9 mouse cellular contexts compared by ENCODE assay signal in genomic region chr16:35164361-35165224, GRCm38 (mm10). TPM values are rescaled to one million over a fixed set of nuclear protein-coding genes. Genes with fewer than 3 reads are reported as not detected.
A peak's percentile ranks its signal among the peaks of the same experiment; 100 is the strongest.
DNase-seq lines count a peak whose midpoint lies in the region; ATAC-seq and TF ChIP-seq lines count a peak whose summit lies in the region.
"Had no signal": no experiment of that assay in that cellular context is flagged by ENCODE, and none has a peak within 500 bp of the region (broad histone marks: within the 10 kb centered on the region; RNA-seq: fewer than 3 reads in every experiment).

No protein-coding gene starts in this region.

- H3K27me3 ChIP-seq in stomach, embryonic 14.5 days (ENCODE audit: control insufficient read depth, insufficient read depth, low read length), result no peaks in the 10 kb centered on the region
- no peaks in the 10 kb centered on the region for H3K27me3 ChIP-seq in stomach, postnatal 0 days (ENCODE audit: control insufficient read depth, insufficient read depth, low read length)
- H3K27me3 ChIP-seq in midbrain, embryonic 11.5 days (ENCODE audit: control insufficient read depth, insufficient read depth, low read length), result no peaks in the 10 kb centered on the region

- no peak overlapping the region for H3K9ac ChIP-seq in stomach, embryonic 14.5 days (replicated peaks; ENCODE audit: low read depth, low read length)
- no peak overlapping the region for H3K9ac ChIP-seq in stomach, postnatal 0 days (ENCODE audit: low read length)
- H3K9ac ChIP-seq in midbrain, embryonic 11.5 days (ENCODE audit: low read length), result peak overlapping the region; percentile 33; the same call in 1 of the 2 replicates

- H3K36me3 ChIP-seq in stomach, embryonic 14.5 days (ENCODE audit: control insufficient read depth, insufficient read depth, low read length), result no peaks in the 10 kb centered on the region
- no peaks in the 10 kb centered on the region for H3K36me3 ChIP-seq in stomach, postnatal 0 days (ENCODE audit: control insufficient read depth, insufficient read depth, low read length)
- H3K36me3 ChIP-seq in midbrain, embryonic 11.5 days (ENCODE audit: control insufficient read depth, insufficient read depth, low read length), result no peaks in the 10 kb centered on the region

- H3K4me3 ChIP-seq in stomach, embryonic 14.5 days (ENCODE audit: low read depth, low read length), result no peak overlapping the region
- H3K4me3 ChIP-seq in stomach, postnatal 0 days (ENCODE audit: low read depth, low read length), result no peak overlapping the region
- no peak overlapping the region for H3K4me3 ChIP-seq in midbrain, embryonic 11.5 days (ENCODE audit: low read depth, low read length)

- no peaks in the 10 kb centered on the region for H3K9me3 ChIP-seq in stomach, embryonic 14.5 days (ENCODE audit: control insufficient read depth, low read depth, low read length)
- H3K9me3 ChIP-seq in stomach, postnatal 0 days (ENCODE audit: control insufficient read depth, low read length), result no peaks in the 10 kb centered on the region
- H3K9me3 ChIP-seq in midbrain, embryonic 11.5 days (ENCODE audit: control insufficient read depth, low read length), result no peaks in the 10 kb centered on the region

- no peak for DNase-seq in frontal cortex, postnatal 10 days (ENCODE audit: low spot score in 2 of 2)
- no peak for DNase-seq in stomach, postnatal 0 days (ENCODE audit: low spot score)
- peak; percentile 93 for DNase-seq in midbrain, embryonic 11.5 days (ENCODE audit: low spot score, missing footprints)
- DNase-seq in urinary bladder, postnatal 14 days (ENCODE audit: low spot score), result no peak
- no peak for DNase-seq in spleen, postnatal 4 days (ENCODE audit: low spot score in 2 of 2)
- no peak for DNase-seq in cerebellum, adult 9-11 months

- H3K4me2 ChIP-seq in stomach, embryonic 14.5 days (replicated peaks; ENCODE audit: low read depth, low read length), result no peak overlapping the region
- no peak overlapping the region for H3K4me2 ChIP-seq in stomach, postnatal 0 days (replicated peaks; ENCODE audit: low read depth)
- H3K4me2 ChIP-seq in midbrain, embryonic 11.5 days, result no peak overlapping the region

- TF ChIP-seq EP300 in stomach, postnatal 0 days (optimal IDR thresholded peaks at IDR 0.05), result no peak

- H3K27ac ChIP-seq in stomach, embryonic 14.5 days (ENCODE audit: low read length), result no peak overlapping the region
- no peak overlapping the region for H3K27ac ChIP-seq in stomach, postnatal 0 days (replicated peaks)
- peak overlapping the region; percentile 42 for H3K27ac ChIP-seq in midbrain, embryonic 11.5 days (ENCODE audit: low read depth, low read length)

- no peak for TF ChIP-seq CTCF in stomach, postnatal 0 days (IDR thresholded peaks at IDR 0.05; ENCODE audit: low read depth)

- WGBS in stomach, embryonic 14.5 days, result 47% methylated on average over 19 of the region's 19 CpGs
- 53% methylated on average over 19 of the region's 19 CpGs for WGBS in stomach, postnatal 0 days
- WGBS in midbrain, embryonic 11.5 days, result 45% methylated on average over 19 of the region's 19 CpGs

- peak; percentile 62 for ATAC-seq in frontal cortex, adult (ENCODE audit: low TSS enrichment)
- ATAC-seq in stomach, embryonic 14.5 days (ENCODE audit: insufficient number of reproducible peaks, insufficient read depth, low FRiP score, low read depth), result peak; percentile 39; the same call in 1 of the 2 replicates
- no peak for ATAC-seq in stomach, postnatal 0 days (ENCODE audit: low FRiP score, low TSS enrichment)
- peak; percentile 89 for ATAC-seq in midbrain, embryonic 11.5 days (ENCODE audit: low FRiP score)
- ATAC-seq: activated CD4-positive, CD25-positive, alpha-beta regulatory T cell, adult 4 months had no signal

- peaks cover 10% of the 10 kb centered on the region for H3K4me1 ChIP-seq in stomach, embryonic 14.5 days (ENCODE audit: control insufficient read depth, insufficient read depth, low read length)
- H3K4me1 ChIP-seq in stomach, postnatal 0 days (replicated peaks; ENCODE audit: control insufficient read depth, insufficient read depth), result no peaks in the 10 kb centered on the region
- peaks cover 20% of the 10 kb centered on the region for H3K4me1 ChIP-seq in midbrain, embryonic 11.5 days (ENCODE audit: control insufficient read depth, insufficient read depth, low read length)

RNA-seq across cellular contexts. Expression of gene Adcy5, which starts 9.9 kb away (rescaled TPM):
- polyA plus RNA-seq in stomach, embryonic 14.5 days (2014; fragmentation: Nextera tagmentation; extraction: Ambion mirVana), result 4.7 and 4.8 TPM in 2 replicates
- polyA plus RNA-seq in stomach, postnatal 0 days (2015; fragmentation: Nextera tagmentation; extraction: Ambion mirVana), result 2.2 and 2.3 TPM in 2 replicates
- polyA plus RNA-seq in midbrain, embryonic 11.5 days (2014; fragmentation: Nextera tagmentation; extraction: Ambion mirVana), result 1.7 TPM in 2 replicates
